Mouse (Mus musculus): ENCODE results near the gene Gm4836. TPM values are rescaled to one million over a fixed set of nuclear protein-coding genes. Genes with fewer than 3 reads are reported as not detected.
"Not testable (repeated sequence)": the region's sequence is repeated elsewhere in the genome, so short reads cannot be mapped to it uniquely, and the experiment has no call there.

The Gm4836 gene
- polyA plus RNA-seq (2012; rRNA removed), result not detected in 2 replicates

- DNase-seq (ENCODE audit: low read depth), result not testable (repeated sequence)
These were observed at the start of gene Gm4836 for GRCm38 (mm10) chrX:28293532-28293931. Gene Gm4836, minus strand, starts transcription at chrX:28293632.
